In the genomic region with DNA sequence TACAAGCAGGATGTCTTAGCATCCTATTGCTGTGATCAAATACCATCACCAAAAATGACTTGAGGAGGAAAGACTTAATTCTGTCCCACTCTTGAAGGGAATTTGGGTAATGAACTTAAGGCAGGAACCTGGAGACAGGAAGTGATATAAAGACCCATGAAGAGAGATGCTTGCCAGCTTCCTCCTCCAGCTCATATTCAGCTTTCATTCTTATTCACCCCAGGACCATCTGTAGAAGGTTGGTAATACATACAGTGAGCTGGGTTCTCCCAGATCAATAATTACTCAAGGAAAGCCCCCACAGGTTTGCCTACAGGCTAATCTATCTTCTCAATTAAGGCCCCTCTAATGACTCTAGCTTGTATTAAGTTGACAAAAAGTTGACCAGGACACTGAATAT, we compare ENCODE assay signal across 27 mouse cellular contexts.
"Had no signal": no experiment of that assay in that cellular context is flagged by ENCODE, and none has a peak within 500 bp of the region (broad histone marks: within the 10 kb centered on the region; RNA-seq: fewer than 3 reads in every experiment).

No protein-coding gene starts in this region.

- H3K4me2 ChIP-seq: embryonic facial prominence, embryonic 12.5 days; embryonic facial prominence, embryonic 13.5 days; embryonic facial prominence, embryonic 15.5 days; forebrain, embryonic 12.5 days; forebrain, embryonic 13.5 days; forebrain, embryonic 15.5 days had no signal

- H3K36me3 ChIP-seq: embryonic facial prominence, embryonic 10.5 days; embryonic facial prominence, embryonic 12.5 days; embryonic facial prominence, embryonic 13.5 days; embryonic facial prominence, embryonic 15.5 days; forebrain, embryonic 10.5 days; forebrain, embryonic 12.5 days; forebrain, embryonic 15.5 days had no signal

- H3K9me3 ChIP-seq: embryonic facial prominence, embryonic 10.5 days; embryonic facial prominence, embryonic 12.5 days; embryonic facial prominence, embryonic 13.5 days; embryonic facial prominence, embryonic 15.5 days; forebrain, embryonic 10.5 days; forebrain, embryonic 12.5 days; forebrain, embryonic 13.5 days; forebrain, embryonic 15.5 days had no signal

- H3K27ac ChIP-seq: embryonic facial prominence, embryonic 10.5 days; embryonic facial prominence, embryonic 12.5 days; embryonic facial prominence, embryonic 13.5 days; embryonic facial prominence, embryonic 15.5 days; forebrain, embryonic 10.5 days; forebrain, embryonic 12.5 days; forebrain, embryonic 13.5 days; forebrain, embryonic 15.5 days; gastrocnemius, adult 2 months; heart, adult 2 months had no signal

- DNase-seq: cerebellum, adult 9-10 months; cerebellum, adult 9-11 months; cerebellum, postnatal 10 days; cerebellum, postnatal 14 days; cerebellum, postnatal 25 days; cerebellum, postnatal 36 days; embryo, embryonic 11 days; forebrain, postnatal 0 days; gastrocnemius, adult 2 months; gastrocnemius, postnatal 10 days; gastrocnemius, postnatal 14 days; gastrocnemius, postnatal 25 days; gastrocnemius, postnatal 36 days; heart, adult 11 months; heart, adult 18-20 months; heart, adult 2 months had no signal

- H3K4me1 ChIP-seq: embryonic facial prominence, embryonic 10.5 days; embryonic facial prominence, embryonic 12.5 days; embryonic facial prominence, embryonic 13.5 days; embryonic facial prominence, embryonic 15.5 days; forebrain, embryonic 10.5 days; forebrain, embryonic 12.5 days; forebrain, embryonic 13.5 days; forebrain, embryonic 15.5 days had no signal

- H3K4me3 ChIP-seq: embryonic facial prominence, embryonic 10.5 days; embryonic facial prominence, embryonic 12.5 days; embryonic facial prominence, embryonic 13.5 days; embryonic facial prominence, embryonic 15.5 days; erythroblast, embryonic 14.5 days; forebrain, embryonic 10.5 days; forebrain, embryonic 12.5 days; forebrain, embryonic 13.5 days; forebrain, embryonic 15.5 days; gastrocnemius, adult 2 months; heart, adult 2 months had no signal

- H3K9ac ChIP-seq: embryonic facial prominence, embryonic 12.5 days; embryonic facial prominence, embryonic 13.5 days; embryonic facial prominence, embryonic 15.5 days; forebrain, embryonic 12.5 days; forebrain, embryonic 13.5 days; forebrain, embryonic 15.5 days; forebrain, postnatal 0 days had no signal

- H3K27me3 ChIP-seq: embryonic facial prominence, embryonic 12.5 days; embryonic facial prominence, embryonic 13.5 days; embryonic facial prominence, embryonic 15.5 days; forebrain, embryonic 12.5 days; forebrain, embryonic 13.5 days; forebrain, embryonic 15.5 days had no signal

- ATAC-seq: forebrain, embryonic 13.5 days; forebrain, embryonic 14.5 days; forebrain, embryonic 15.5 days; forebrain, embryonic 16.5 days; forebrain, postnatal 0 days had no signal
